Mouse (Mus musculus) inflammation-experienced regulatory T-cells, adult 16 weeks (primary cell): ENCODE results near the gene Tcte1. TPM values are rescaled to one million over a fixed set of nuclear protein-coding genes. Genes with fewer than 3 reads are reported as not detected.

ENCODE experiments used
- polyA plus RNA-seq: library from polyadenylated mRNA; unstranded; fragments of 100-300 nt; shearing (Covaris generic); gene quantifications from one replicate; pipeline ENCODE4 v1.2.1, GENCODE M21; 2017

Gene Tcte1
- polyA plus RNA-seq = not detected

GRCm38 (mm10) chr17:45523263-45523662 lies at the start of gene Tcte1:
Gene Tcte1 (plus strand): TSS chr17:45523434.

GRCm38 (mm10) chr17:45474669-45475465 lies 48.4 kb upstream of the Tcte1 start, which contains the start of gene Spats1:
Gene Spats1 (minus strand): TSS chr17:45475415.

GRCm38 (mm10) chr17:45506700-45507189 lies 16.5 kb upstream of the Tcte1 start, which contains the start of gene Aars2:
Gene Aars2 (plus strand): TSS chr17:45506841.

GRCm38 (mm10) chr17:45549617-45550181 lies 26.5 kb downstream of the Tcte1 start, which contains the start of gene Tmem151b:
Gene Tmem151b (minus strand): TSS chr17:45549677.

GRCm38 (mm10) chr17:45555452-45556106 lies 32.3 kb downstream of the Tcte1 start, which contains the start of gene Nfkbie:
Gene Nfkbie (plus strand): TSS chr17:45555703.

GRCm38 (mm10) chr17:45563655-45564530 lies 40.7 kb downstream of the Tcte1 start, which contains the start of gene Slc35b2:
Gene Slc35b2 (plus strand): TSS chr17:45563874.

GRCm38 (mm10) chr17:45573087-45573779 lies 50.0 kb downstream of the Tcte1 start, which contains the start of gene Hsp90ab1:
Gene Hsp90ab1 (minus strand): TSS chr17:45573271.

Other genes starting within 250 kb of the Tcte1 start
- gene Cdc5l, start 89.7 kb upstream of the Tcte1 start, polyA plus RNA-seq = 90.5 TPM
- gene Spats1, start 48.0 kb upstream of the Tcte1 start, polyA plus RNA-seq = 0.96 TPM
- gene Aars2, start 16.6 kb upstream of the Tcte1 start, polyA plus RNA-seq = 15.1 TPM
- gene Tmem151b, start 26.2 kb downstream of the Tcte1 start, polyA plus RNA-seq = not detected
- 100 TPM for gene Nfkbie, start 32.3 kb downstream of the Tcte1 start, polyA plus RNA-seq
- 98.6 TPM for gene Slc35b2, start 40.4 kb downstream of the Tcte1 start, polyA plus RNA-seq
- gene Hsp90ab1, start 49.8 kb downstream of the Tcte1 start, polyA plus RNA-seq = 879 TPM
- 165 TPM for gene Slc29a1, start 76.2 kb downstream of the Tcte1 start, polyA plus RNA-seq
- gene Mymx, start 78.7 kb downstream of the Tcte1 start, polyA plus RNA-seq = not detected
- gene Capn11, start 135.9 kb downstream of the Tcte1 start, polyA plus RNA-seq = 0.55 TPM
- gene Mrpl14, start 162.9 kb downstream of the Tcte1 start, polyA plus RNA-seq = 79.1 TPM
- gene Tmem63b, start 163.5 kb downstream of the Tcte1 start, polyA plus RNA-seq = 14.5 TPM
- not detected for gene 1600014C23Rik, start 210.4 kb downstream of the Tcte1 start, polyA plus RNA-seq